Mouse (Mus musculus) stomach, embryonic 16.5 days (tissue): ENCODE measurements at regions not wholly inside any gene's neighbourhood (a gene's known extent, or its start where the extent isn't known, plus 50 kb on each side); places are given as distances from the start of the nearest gene placed in this dataset.

Experiments
- ATAC-seq: fragments of 200-750 bp; cut with Nextera tagmentation; 2 replicates; pipeline ENCODE4 v1.8.0; 2017; ENCODE audit warnings: moderate number of reproducible peaks, moderate TSS enrichment; ENCODE audit not compliant: insufficient read depth, low FRiP score
- H3K27ac ChIP-seq: fragments of 300-500 bp; sonication (generic); 2 replicates; pipeline ENCODE4 v1.5.1; 2014; ENCODE audit warnings: low read length
- H3K27me3 ChIP-seq: fragments of 300-500 bp; sonication (generic); 2 replicates; pipeline ENCODE4 v1.6.1; 2014; ENCODE audit warnings: low read length, control low read depth, mixed read lengths; ENCODE audit not compliant: control insufficient read depth, insufficient read depth
- H3K36me3 ChIP-seq: fragments of 300-500 bp; sonication (generic); 2 replicates; pipeline ENCODE4 v1.6.1; 2014; ENCODE audit warnings: low read length; ENCODE audit not compliant: control insufficient read depth, insufficient read depth
- H3K4me1 ChIP-seq: fragments of 300-500 bp; sonication (generic); 2 replicates; pipeline ENCODE4 v1.6.1; 2014; ENCODE audit warnings: low read length, control low read depth, mixed read lengths; ENCODE audit not compliant: control insufficient read depth, insufficient read depth
- H3K4me2 ChIP-seq: fragments of 300-500 bp; sonication (generic); 2 replicates; pipeline ENCODE4 v1.6.1; 2014; ENCODE audit warnings: low read depth, low read length, mixed read lengths
- H3K4me3 ChIP-seq: fragments of 300-500 bp; sonication (generic); replicated peaks from 2 replicates; pipeline ENCODE4 v1.5.1; 2014; ENCODE audit warnings: mild to moderate bottlenecking, low read length
- H3K9ac ChIP-seq: fragments of 300-500 bp; sonication (generic); 2 replicates; pipeline ENCODE4 v1.6.1; 2014; ENCODE audit warnings: low read length
- H3K9me3 ChIP-seq: fragments of 300-500 bp; sonication (generic); replicated peaks from 2 replicates; pipeline ENCODE4 v1.6.1; 2016; ENCODE audit warnings: low read length, control low read depth; ENCODE audit not compliant: control insufficient read depth
- WGBS: fragments of 180-500 bp; shearing (Covaris S2); extraction: QIAGEN DNeasy Blood & Tissue Kit; methylation state at CpG from one replicate; pipeline ENCODE4 v1.1.7; 2014; 5-methylcytosine and 5-hydroxymethylcytosine counted together

DNA sequence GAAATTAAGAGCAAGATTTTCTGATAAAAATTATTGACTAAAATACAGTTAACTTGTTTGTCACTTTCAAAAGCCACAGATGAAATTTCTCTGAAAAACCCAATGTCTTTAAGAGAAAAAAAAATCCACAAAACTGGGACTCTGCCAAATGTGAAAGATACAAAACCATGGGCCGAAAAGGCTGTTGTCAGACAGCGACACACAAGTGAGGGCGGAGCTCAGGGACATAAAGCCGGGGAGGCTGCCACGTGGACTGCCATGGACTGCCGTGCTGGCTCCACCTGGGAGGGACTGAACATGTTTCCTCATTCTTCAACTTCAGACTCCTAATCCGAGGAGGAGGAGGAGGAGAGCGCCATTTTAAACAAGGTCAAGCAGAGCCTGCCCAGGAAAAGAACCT is 200.4 kb upstream of the Klf14 start:
- Histone ChIP-seq H3K27me3 (no peaks in the 10 kb centered on the region), H3K36me3 (no peaks in the 10 kb centered on the region), H3K27ac (no peak overlapping the region), H3K4me1 (peaks cover 9% of the 10 kb centered on the region; the same call in 1 of the 2 replicates), H3K9me3 (no peaks in the 10 kb centered on the region), H3K9ac (peak overlapping the region; percentile 51; the same call in 1 of the 2 replicates), H3K4me3 (no peak overlapping the region; the same call in 1 of the 2 replicates), H3K4me2 (peak overlapping the region; percentile 33)
- WGBS = 25% methylated on average over 8 of the region's 8 CpGs
- ATAC-seq = peak; percentile 65; the same call in 1 of the 2 replicates

DNA sequence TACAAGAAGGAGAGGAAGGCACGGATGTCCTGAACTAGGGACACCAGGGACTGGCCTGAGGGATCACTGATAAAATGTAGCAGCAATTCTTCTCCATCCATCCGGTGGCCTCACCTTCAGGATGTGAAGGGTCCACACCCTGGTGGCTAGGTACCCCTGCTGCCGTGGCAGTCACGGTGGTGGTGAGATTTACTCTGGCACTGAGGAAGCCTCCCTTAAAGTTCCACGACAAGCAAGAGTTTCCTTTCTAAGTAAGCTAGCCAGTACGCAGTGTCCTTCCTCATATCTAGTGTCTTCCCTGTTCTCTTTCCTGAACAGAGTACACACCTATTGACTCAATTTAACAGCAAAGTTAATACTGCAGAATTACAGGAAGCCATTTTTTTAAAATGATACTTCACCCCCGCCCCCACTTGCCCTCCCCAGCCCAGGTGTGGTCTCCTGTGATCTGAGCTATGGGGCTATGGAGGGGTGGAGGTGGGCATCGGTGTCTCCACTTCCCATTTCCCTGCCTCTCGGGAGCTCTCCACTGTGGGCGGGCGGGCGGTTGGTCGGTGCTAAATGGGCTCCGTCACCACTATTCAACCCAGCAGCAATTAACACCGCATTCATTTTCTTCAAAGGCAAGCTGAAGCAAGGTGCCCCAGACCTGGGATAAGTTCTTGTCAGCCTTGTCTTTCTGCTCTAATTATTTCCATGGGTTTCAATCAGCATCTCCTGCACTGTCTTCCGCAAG is 201.2 kb upstream of the Klf14 start:
- no peak overlapping the region for H3K9ac ChIP-seq
- WGBS = 69% methylated on average over 16 of the region's 16 CpGs
- no peaks in the 10 kb centered on the region for H3K9me3 ChIP-seq
- H3K27ac ChIP-seq = no peak overlapping the region
- no peak for ATAC-seq
- H3K27me3 ChIP-seq = no peaks in the 10 kb centered on the region
- peaks cover 9% of the 10 kb centered on the region; the same call in 1 of the 2 replicates for H3K4me1 ChIP-seq
- H3K4me2 ChIP-seq = 0 out of 2 replicates have a peak overlapping the region, but pooled peaks have one; percentile 33
- no peak overlapping the region for H3K4me3 ChIP-seq
- H3K36me3 ChIP-seq = no peaks in the 10 kb centered on the region

GRCm38 (mm10) chr6:31161445-31162340 is 202.8 kb upstream of the Klf14 start:
- Histone ChIP-seq H3K4me3 (no peak overlapping the region), H3K36me3 (no peaks in the 10 kb centered on the region), H3K9ac (no peak overlapping the region), H3K4me1 (peaks cover 9% of the 10 kb centered on the region; the same call in 1 of the 2 replicates), H3K27me3 (no peaks in the 10 kb centered on the region), H3K9me3 (no peaks in the 10 kb centered on the region), H3K4me2 (no peak overlapping the region), H3K27ac (no peak overlapping the region)
- 72% methylated on average over 22 of the region's 22 CpGs for WGBS
- no peak for ATAC-seq

- no peaks in the 10 kb centered on the region for H3K9me3 ChIP-seq
- WGBS = 64% methylated on average over 6 of the region's 6 CpGs
- no peak overlapping the region for H3K9ac ChIP-seq
- H3K27me3 ChIP-seq = no peaks in the 10 kb centered on the region
- no peak overlapping the region for H3K4me2 ChIP-seq
- no peak overlapping the region for H3K4me3 ChIP-seq
- H3K4me1 ChIP-seq = no peaks in the 10 kb centered on the region; the same call in 1 of the 2 replicates
- H3K36me3 ChIP-seq = no peaks in the 10 kb centered on the region
- H3K27ac ChIP-seq = no peak overlapping the region
- ATAC-seq = peak; percentile 76; the same call in 1 of the 2 replicates
These were observed 206.1 kb upstream of the Klf14 start for GRCm38 (mm10) chr6:31165011-31165410.

DNA sequence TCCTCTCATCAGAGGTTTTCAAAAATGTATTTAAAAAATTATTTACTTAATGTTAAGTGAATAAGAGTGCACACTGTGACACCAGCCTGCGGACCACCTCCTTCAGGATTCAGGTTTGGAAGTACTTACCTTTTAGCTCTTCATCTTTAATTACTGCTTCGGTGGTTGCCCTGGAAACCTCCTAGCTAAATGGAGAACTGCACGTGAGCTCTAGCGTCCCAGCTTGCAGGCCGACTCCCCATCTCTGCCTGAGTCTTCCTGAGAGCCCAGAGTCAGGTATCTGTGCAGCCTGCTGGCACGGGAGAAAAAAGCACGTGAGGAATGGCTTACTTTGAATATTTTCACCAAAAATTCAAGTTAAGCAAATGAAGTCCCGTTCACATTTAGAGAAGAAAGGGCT is 207.5 kb upstream of the Klf14 start:
- H3K4me1 ChIP-seq = no peaks in the 10 kb centered on the region
- no peaks in the 10 kb centered on the region for H3K36me3 ChIP-seq
- no peak overlapping the region for H3K27ac ChIP-seq
- no peaks in the 10 kb centered on the region for H3K27me3 ChIP-seq
- H3K4me2 ChIP-seq = no peak overlapping the region
- H3K9me3 ChIP-seq = no peaks in the 10 kb centered on the region
- H3K4me3 ChIP-seq = no peak overlapping the region
- no peak for ATAC-seq
- 67% methylated on average over 8 of the region's 8 CpGs for WGBS
- H3K9ac ChIP-seq = no peak overlapping the region

DNA sequence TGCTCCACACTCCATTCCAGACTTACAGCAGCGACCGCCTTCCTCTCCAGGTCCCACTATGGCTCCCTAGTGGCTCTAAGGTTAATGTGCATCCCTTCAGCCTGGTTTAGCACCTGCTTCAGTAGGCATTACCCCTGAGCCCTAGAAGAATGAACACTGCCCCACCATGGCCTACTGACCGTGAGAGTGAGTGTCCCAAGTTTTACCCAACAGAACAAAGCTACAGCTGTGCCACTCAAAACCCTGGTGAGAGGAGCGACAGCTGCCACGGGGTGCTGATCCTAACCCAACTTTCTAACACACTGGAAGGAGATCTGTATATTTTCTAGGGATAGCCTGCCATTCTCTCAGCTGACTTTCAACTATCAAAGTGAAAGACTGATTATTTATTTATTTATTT is 208.9 kb upstream of the Klf14 start:
- Histone ChIP-seq H3K36me3 (no peaks in the 10 kb centered on the region), H3K4me3 (no peak overlapping the region), H3K27me3 (no peaks in the 10 kb centered on the region), H3K4me1 (no peaks in the 10 kb centered on the region), H3K9me3 (no peaks in the 10 kb centered on the region), H3K4me2 (no peak overlapping the region), H3K27ac (no peak overlapping the region), H3K9ac (no peak overlapping the region)
- WGBS = 88% methylated on average over 5 of the region's 5 CpGs
- ATAC-seq = no peak

DNA sequence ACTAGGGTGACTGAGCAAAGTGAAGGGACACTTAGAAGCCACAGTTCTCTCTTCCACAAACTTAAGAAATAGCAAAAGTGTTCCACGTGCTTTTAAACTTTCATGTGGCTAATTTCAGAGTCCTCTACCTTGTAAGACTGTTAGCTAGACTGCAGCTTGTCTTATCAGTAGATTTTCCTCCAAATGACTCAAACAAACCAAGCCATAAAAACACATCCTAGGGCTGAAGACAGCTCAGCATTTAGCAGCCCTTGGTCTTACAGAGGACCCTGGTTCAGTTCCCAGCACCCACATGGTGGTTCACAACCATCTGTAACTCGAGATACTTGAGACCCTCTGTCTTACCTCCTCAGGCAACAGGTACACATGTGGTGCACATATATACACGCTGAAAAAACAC is 209.9 kb upstream of the Klf14 start:
- Histone ChIP-seq H3K9ac (no peak overlapping the region), H3K9me3 (no peaks in the 10 kb centered on the region), H3K27ac (no peak overlapping the region), H3K4me2 (no peak overlapping the region), H3K27me3 (no peaks in the 10 kb centered on the region), H3K36me3 (no peaks in the 10 kb centered on the region), H3K4me3 (no peak overlapping the region), H3K4me1 (no peaks in the 10 kb centered on the region)
- 88% methylated on average over 3 of the region's 3 CpGs for WGBS
- no peak for ATAC-seq

GRCm38 (mm10) chr6:31169343-31169742 is 210.5 kb upstream of the Klf14 start:
- 69% methylated on average over 9 of the region's 9 CpGs for WGBS
- H3K27ac ChIP-seq = no peak overlapping the region

More at GRCm38 (mm10) chr6:31169343-31169742, 210.5 kb upstream of the Klf14 start:
- no peaks in the 10 kb centered on the region for H3K4me1 ChIP-seq
- no peaks in the 10 kb centered on the region for H3K36me3 ChIP-seq
- H3K4me2 ChIP-seq = no peak overlapping the region
- no peak overlapping the region for H3K4me3 ChIP-seq
- no peak for ATAC-seq
- no peaks in the 10 kb centered on the region for H3K9me3 ChIP-seq
- H3K9ac ChIP-seq = no peak overlapping the region
- no peaks in the 10 kb centered on the region for H3K27me3 ChIP-seq
